9 mouse cellular contexts compared by ENCODE assay signal in the genomic region with DNA sequence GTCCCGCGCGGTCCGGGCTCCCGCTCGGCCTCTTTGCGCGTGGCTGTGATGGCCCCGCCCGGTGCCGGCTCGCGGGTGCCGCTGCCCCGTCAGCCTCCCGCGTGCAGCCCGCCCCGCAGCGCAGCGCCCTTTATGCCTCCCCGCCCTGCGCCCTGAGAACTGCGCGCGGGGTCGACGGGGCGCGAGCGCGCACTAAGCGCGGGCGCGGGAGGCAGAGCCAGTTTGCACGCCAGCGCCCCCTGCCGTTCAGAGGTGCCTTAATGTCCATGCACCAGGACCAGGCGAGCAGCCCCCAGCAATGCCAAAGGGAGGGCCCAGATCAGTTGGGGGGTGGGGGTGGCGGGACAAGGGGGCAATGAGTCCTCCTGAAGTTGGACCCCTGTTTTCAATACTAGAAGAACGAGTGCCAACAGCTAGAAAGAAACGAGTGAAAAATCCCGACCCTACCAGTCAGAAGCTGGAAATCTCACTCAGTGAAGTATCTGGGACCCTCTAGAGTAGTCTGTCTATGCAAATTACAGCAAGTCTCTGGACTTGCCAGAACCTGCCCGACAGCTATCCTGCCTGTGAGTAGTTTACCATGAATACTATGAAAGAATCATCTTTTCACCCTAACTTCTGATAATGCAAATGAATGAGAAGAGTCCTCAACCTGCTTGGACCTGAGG. TPM values are rescaled to one million over a fixed set of nuclear protein-coding genes. Genes with fewer than 3 reads are reported as not detected.
DNase-seq lines count a peak whose midpoint lies in the region; ATAC-seq lines count a peak whose summit lies in the region.
"Had no signal": no experiment of that assay in that cellular context is flagged by ENCODE, and none has a peak within 500 bp of the region (broad histone marks: within the 10 kb centered on the region; RNA-seq: fewer than 3 reads in every experiment).

A gene (minus strand): TSS at position 151 of the 668 bp plus-strand sequence.

- no peaks in the 10 kb centered on the region for H3K36me3 ChIP-seq in heart, embryonic 13.5 days
- no peaks in the 10 kb centered on the region for H3K36me3 ChIP-seq in liver, embryonic 11.5 days (ENCODE audit: control insufficient read depth, insufficient read depth, low read length)
- no peaks in the 10 kb centered on the region for H3K36me3 ChIP-seq in splenic B cell, adult 2 months (ENCODE audit: control insufficient read depth, insufficient read depth, low read length, poor library complexity, severe bottlenecking)

- H3K4me1 ChIP-seq in brown adipose tissue, adult 24 weeks (ENCODE audit: control insufficient read depth, insufficient read depth, insufficient read length, low read length): peaks cover 22% of the 10 kb centered on the region; the same call in 1 of the 2 replicates
- H3K4me1 ChIP-seq in heart, embryonic 13.5 days: peaks cover 34% of the 10 kb centered on the region
- H3K4me1 ChIP-seq in liver, embryonic 11.5 days (replicated peaks; ENCODE audit: control insufficient read depth, insufficient read depth, low read length): no peaks in the 10 kb centered on the region

- DNase-seq in B cell, adult 2 months: peak; percentile 95 to 96
- peak; percentile 97 for DNase-seq in kidney, postnatal 10 days
- DNase-seq in liver, embryonic 11.5 days (ENCODE audit: low spot score): peak; percentile 87
- peak; percentile 94 for DNase-seq in naive thymus-derived CD4-positive, alpha-beta T cell, adult 2 months (ENCODE audit: low read depth)
- peak; percentile 91 for DNase-seq in splenic B cell, adult 2 months (ENCODE audit: low read depth, low spot score)

- peak within 1 kb of the TSS; percentile 95 for H3K4me3 ChIP-seq in brown adipose tissue, adult 24 weeks (ENCODE audit: insufficient read depth, low read depth, low read length)
- peak within 1 kb of the TSS; percentile 80 for H3K4me3 ChIP-seq in heart, embryonic 13.5 days
- H3K4me3 ChIP-seq in liver, embryonic 11.5 days (ENCODE audit: low read depth, low read length): peak within 1 kb of the TSS; percentile 72

- peak; percentile 79 for ATAC-seq in erythroid progenitor cell, adult 5-6 weeks (replicated peaks; ENCODE audit: low FRiP score, poor library complexity, severe bottlenecking)
- peak; percentile 51; the same call in 1 of the 2 replicates for ATAC-seq in heart, embryonic 13.5 days (ENCODE audit: extremely low read depth, insufficient number of reproducible peaks, low FRiP score, low TSS enrichment)
- peak; percentile 80 for ATAC-seq in liver, embryonic 11.5 days (replicated peaks; ENCODE audit: low FRiP score)

- H3K4me2 ChIP-seq in heart, embryonic 13.5 days: peak within 1 kb of the TSS; percentile 96
- peak within 1 kb of the TSS; percentile 79 for H3K4me2 ChIP-seq in liver, embryonic 11.5 days

- H3K27ac ChIP-seq in brown adipose tissue, adult 24 weeks (replicated peaks; ENCODE audit: low read depth, low read length): peak within 1 kb of the TSS; percentile 58
- H3K27ac ChIP-seq in heart, embryonic 13.5 days (replicated peaks): peak within 1 kb of the TSS; percentile 4; the same call in 1 of the 2 replicates
- no peak within 1 kb of the TSS for H3K27ac ChIP-seq in liver, embryonic 11.5 days (ENCODE audit: low read depth, low read length)

- peak within 1 kb of the TSS; percentile 90 for H3K9ac ChIP-seq in heart, embryonic 13.5 days
- peak within 1 kb of the TSS; percentile 67 for H3K9ac ChIP-seq in liver, embryonic 11.5 days (ENCODE audit: low read depth, low read length)

- H3K9me3 ChIP-seq in heart, embryonic 13.5 days: no peaks in the 10 kb centered on the region
- H3K9me3 ChIP-seq in liver, embryonic 11.5 days (ENCODE audit: control insufficient read depth, low read length): no peaks in the 10 kb centered on the region

- H3K27me3 ChIP-seq in heart, embryonic 13.5 days (replicated peaks): peaks cover 24% of the 10 kb centered on the region; the same call in 1 of the 2 replicates
- peaks cover 14% of the 10 kb centered on the region for H3K27me3 ChIP-seq in liver, embryonic 11.5 days (replicated peaks; ENCODE audit: control insufficient read depth, insufficient read depth, low read length)
- no peaks in the 10 kb centered on the region for H3K27me3 ChIP-seq in splenic B cell, adult 2 months (ENCODE audit: control insufficient read depth, insufficient read depth, low read length, poor library complexity, severe bottlenecking)

- 1% methylated on average over 45 of the region's 45 CpGs for WGBS in heart, embryonic 13.5 days
- under 1% methylated on average over 45 of the region's 45 CpGs for WGBS in liver, embryonic 11.5 days

RNA-seq across cellular contexts. Expression of the gene that starts here (rescaled TPM):
- polyA plus RNA-seq in brown adipose tissue, adult 24 weeks (2012; ENCODE audit: insufficient read depth, insufficient read length, missing spikeins): 16.9 and 22.9 TPM in 2 replicates
- total RNA-seq in erythroid progenitor cell, adult 5-6 weeks (2015; ENCODE audit: low replicate concordance): 4.7 and 11.3 TPM in 2 replicates
- total RNA-seq in erythroid progenitor cell, adult 5-6 weeks (2017; ENCODE audit: low replicate concordance): 10.7 and 23.5 TPM in 2 replicates
- 11.2 and 11.3 TPM in 2 replicates for polyA plus RNA-seq in heart, embryonic 13.5 days (2015; fragmentation: Nextera tagmentation; extraction: Ambion mirVana)
- polyA plus RNA-seq in liver, embryonic 11.5 days (2014; fragmentation: Nextera tagmentation; extraction: Ambion mirVana): 5.9 and 7.4 TPM in 2 replicates
- polyA plus RNA-seq: C2C12 had no signal
